Mouse (Mus musculus) brain, embryonic 14.5 days (tissue): ENCODE data around the gene Cfap61.

ENCODE experiments used
- CTCF ChIP-seq: fragments of 200-500 bp; IDR thresholded peaks from 2 replicates; pipeline ENCODE4 v1.5.1; 2012; ENCODE audit warnings: inconsistent platforms, mild to moderate bottlenecking, moderate library complexity, borderline replicate concordance; ENCODE audit not compliant: insufficient read depth, insufficient read length; ENCODE audit errors: extremely low read depth
- POLR2A ChIP-seq: fragments of 200-500 bp; IDR thresholded peaks from 2 replicates; pipeline ENCODE4 v1.6.1; 2012; ENCODE audit warnings: mild to moderate bottlenecking, inconsistent platforms, borderline replicate concordance; ENCODE audit not compliant: poor library complexity, insufficient read depth, insufficient read length, severe bottlenecking; ENCODE audit errors: extremely low read depth

GRCm38 (mm10) chr2:146047691-146048090 is 113.1 kb downstream of the Cfap61 start:
- TF ChIP-seq CTCF (no peak), POLR2A (no peak)
